Mouse (Mus musculus) lung, postnatal 14 days (tissue): ENCODE results near the gene Kif4.

Experiments
- DNase-seq: peaks from one replicate; pipeline ENCODE4 v3.0.0; 2021

Kif4 gene

DNA sequence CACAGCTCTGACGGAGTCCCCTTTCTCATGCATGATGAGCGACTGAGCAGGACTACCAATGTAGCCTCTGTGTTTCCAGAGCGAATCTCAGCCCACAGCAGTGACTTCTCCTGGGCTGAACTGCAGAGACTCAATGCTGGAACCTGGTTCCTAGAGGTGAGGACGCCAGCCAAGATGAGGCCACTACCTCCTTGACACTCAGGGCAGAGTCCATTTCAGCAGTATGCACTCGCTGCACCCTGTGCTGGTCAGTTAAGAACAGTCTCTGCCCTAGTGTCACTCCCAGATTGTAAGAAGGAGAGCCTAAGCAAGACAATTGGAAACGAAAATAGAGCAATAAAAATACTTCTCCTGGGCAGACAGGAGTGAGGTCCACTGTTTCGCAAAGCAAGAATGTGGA lies 108.8 kb downstream of the Kif4 start:
- DNase-seq, result no peak

DNA sequence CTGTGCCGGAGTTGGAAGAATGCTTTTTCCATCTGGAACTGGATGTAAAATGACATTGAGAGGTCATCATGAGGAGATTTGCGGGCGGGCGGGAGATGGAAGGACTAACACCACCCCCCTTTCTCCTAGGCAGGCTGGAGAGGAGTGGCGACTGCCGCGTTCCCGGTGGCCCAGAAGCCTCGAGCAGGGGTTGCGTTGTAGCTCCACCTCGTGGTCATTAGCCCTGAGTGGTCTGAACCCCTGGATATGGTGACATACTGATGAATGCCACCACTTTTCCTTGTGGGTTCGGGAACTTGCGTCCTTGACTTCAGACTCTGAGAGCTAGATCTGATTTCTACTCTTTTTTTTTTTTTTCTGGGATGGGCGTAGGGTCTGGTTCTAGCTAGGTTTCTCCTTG lies 113.4 kb downstream of the Kif4 start:
- DNase-seq, result peak; percentile 73

DNA sequence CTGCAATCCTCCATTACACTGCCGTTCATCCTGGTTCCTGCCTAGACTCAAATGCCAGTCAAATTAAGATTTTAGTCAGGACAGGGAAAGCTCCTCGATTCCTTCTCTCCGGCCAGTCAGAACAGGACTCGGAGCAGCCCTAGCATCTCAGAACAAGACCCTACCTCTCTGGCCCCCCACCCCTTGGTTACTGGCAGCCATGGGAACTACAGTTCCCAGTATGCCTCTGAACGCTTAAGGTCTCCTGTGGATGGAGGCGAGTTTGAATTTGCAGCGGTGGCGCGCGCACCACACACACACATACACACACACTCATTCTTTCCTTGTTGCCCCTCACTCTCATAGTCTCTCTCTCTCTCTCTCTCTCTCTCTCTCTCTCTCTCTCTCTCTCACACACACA lies 113.9 kb downstream of the Kif4 start:
- no peak for DNase-seq

DNA sequence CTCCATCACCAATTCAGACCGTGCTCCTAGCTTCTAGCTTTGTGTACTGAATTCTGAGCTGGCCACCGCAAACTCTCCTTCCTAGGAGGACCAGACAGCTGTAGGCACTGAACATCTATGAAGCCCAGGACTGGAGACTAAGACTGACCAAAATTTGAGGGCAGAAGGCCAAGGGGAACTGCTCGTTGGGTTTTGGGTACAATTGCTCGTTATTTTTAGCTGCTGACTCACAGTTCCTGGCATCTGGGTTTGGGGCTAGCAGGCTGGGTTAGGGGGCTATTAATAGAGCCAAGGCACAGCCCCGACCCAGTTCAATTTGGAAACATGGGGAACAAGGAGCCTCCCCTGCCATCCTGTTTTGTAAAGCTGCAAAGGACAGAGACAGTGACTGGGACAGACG lies 115.2 kb downstream of the Kif4 start:
- DNase-seq, result peak; percentile 12

DNA sequence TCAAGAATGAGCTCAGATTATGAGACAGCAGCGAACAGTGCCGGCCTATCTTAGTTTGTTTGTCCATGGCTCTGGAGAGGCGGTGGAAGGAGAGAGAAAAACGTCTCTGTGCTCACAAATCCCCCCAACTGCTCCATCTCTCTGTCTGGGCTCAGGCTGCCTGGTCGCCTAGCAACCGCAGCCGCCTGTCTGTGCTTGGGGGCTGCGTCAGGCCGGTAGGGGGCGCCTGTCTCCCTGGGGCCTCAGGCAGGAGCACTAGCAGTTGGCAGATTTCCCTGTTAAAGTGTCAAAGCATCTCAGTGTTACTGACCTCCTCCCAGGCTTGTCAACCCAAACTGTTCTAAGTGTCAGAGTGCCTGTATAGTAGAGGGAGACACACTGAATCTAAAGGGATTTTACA lies 116.4 kb downstream of the Kif4 start:
- peak; percentile 60 for DNase-seq

DNA sequence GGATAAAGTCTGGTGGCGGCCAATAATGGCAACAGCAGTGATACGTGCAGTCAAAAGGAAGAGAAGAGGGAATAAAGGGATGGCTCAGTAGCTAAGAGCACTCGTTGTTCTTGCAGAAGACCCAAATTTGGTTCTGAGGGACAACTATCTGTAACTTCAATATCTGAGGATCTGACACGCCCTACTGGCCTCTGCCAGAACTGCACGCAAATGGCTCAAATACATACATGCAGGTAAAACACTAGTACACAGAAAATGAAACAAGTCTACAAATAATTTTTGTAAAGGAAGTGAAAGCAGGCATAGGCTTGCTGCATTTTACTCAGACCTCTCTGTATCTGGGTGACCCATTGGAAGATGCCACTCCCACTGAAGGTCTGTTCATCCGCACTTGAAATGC lies 140.3 kb downstream of the Kif4 start:
- no peak for DNase-seq

DNA sequence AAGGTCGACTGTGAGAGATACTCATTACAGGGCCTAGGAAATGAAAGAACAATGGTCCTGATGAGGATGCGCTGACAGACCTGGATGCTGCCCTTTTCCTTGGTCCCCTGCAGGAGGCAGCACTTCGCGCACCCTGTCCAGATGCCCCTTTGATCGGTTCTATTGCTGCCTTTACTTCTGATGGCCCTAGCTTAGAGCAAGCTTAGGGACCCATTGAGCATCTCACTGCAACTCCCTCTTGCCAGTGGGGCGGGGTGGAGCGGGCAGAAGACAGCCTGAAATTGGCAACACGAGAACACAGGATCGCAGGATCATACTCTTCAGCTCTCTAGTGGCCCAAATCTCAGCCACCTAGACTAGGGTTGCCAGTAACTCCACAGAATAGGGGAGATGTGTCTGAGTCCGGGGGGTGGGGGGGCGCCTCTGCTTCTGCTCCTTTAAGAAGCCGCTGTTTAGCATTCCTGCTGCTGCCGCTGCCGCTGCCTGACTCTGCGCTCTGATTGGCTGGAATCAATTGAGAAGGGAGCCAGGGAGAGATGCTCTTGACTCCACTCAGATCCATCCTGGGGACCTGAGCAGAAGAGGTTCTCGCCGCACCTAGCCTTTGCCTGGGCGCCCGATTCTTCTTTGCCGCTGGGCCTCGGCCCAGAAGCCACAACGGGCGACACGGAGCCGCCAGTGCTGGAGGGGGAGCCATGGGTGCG lies 141.8 kb downstream of the Kif4 start, which contains the start of gene Dlg3:
Dlg3 (plus strand) TSS at position 542 of the 704 bp plus-strand sequence.
- peak; percentile 19 for DNase-seq

DNA sequence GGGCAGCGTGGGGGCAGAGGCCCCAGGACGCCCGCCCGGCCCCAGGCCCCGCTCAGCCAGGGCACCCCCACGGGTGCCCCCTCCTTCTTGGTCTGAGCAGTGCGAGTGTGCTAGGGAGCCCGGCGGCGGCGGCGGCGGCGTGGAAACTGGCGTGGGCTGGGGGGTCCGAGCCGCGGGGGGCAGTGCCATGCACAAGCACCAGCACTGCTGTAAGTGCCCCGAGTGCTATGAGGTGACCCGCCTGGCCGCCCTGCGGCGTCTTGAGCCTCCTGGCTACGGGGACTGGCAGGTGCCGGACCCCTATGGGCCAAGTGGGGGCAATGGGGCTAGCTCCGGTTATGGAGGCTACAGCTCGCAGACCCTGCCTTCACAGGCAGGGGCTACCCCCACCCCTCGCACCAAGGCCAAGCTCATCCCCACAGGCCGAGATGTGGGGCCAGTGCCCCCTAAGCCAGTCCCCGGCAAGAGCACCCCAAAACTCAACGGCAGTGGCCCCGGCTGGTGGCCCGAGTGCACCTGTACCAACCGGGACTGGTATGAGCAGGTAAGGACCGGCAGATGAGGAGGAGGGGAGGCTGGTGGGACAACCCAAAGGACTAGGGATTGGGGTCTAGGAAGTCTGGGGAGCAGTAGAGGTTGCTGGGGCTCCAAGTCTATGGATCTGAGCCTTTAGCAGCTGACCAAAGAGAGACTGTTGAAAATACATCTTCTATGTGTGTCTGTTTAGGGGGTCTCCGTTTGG lies 142.5 kb downstream of the Kif4 start:
- no peak for DNase-seq

DNA sequence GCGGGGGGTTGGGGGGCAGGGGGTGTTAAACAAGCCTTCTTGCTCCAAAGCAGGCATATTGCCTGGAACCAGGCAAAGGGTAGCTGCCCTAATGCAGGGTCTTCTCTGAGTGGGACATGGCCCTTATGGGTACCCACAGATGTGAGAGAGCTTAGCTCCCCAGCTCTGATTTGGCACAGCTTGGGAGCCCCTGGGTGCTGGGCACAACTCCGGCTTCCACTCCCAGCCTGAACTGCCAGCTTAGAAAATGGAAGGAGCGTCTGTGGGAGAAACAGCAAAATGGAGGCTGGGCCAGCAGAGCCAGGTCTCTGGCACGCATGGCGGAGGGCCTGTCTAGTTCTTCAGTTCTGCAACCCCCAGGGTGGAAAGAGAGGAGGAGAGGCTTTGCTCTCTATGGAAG lies 143.7 kb downstream of the Kif4 start:
- DNase-seq, result no peak

DNA sequence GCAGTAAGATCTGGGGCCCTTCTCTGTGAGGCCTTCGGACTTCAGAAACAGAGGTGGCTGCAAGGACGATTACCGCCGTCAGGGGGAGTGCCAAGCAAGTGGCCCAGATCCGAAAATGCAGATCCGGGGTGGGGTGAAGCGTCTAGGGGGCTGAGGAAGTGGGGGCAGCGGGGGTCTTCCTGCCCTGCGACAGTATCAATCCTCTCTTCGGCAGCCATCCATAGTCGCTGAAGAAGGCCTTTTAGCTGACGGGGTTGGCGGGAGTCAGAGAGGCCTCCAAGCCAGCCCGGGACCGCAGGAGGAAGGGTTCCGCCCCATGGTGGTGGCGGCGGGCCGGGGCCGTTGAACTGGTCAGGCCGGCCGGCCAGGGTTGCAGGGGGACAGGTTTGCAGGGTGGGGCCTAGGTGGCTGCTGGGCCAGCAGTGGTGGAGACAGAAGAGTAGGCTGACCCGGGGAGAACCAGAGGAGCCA lies 148.8 kb downstream of the Kif4 start:
- peak; percentile 76 for DNase-seq

DNA sequence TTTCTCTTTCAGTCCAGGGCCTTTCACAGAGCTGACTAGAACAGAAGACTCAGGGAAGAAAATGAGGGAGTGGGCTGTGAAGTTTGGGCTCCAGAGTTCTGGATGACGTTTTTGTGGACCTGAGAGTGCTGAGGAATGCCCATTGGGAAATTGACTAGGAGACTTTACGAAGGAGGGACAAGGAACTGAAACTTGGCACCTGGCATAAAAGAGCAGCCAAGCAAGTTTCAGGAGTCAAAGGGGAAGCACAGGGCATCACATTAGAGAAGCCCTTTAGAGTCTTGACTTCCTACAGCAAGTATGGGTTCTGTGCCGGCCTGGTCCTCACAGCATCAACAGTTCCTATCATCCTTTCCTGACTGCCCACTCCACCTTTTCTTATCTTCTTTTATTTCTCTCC lies 149.9 kb downstream of the Kif4 start:
- no peak for DNase-seq

DNA sequence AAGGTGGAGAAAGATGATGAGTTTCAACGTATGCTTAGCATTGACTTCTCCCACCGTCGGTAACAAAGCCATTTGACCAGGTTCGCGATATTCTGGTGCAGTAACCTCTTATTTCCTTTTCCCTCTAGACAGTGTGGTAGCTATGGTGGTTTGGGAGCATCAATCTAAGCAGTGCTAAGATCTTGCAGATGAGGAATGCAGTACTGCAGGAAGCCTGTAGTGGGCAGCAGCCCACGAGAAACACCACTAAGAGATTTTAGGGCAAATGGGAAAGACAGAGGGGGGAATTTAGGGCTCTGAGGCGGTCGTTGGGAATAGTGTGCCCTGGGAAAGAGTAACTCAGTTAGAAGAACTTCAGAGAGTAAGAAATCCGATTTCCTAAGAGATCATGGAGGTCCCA lies 151.0 kb downstream of the Kif4 start:
- DNase-seq, result peak; percentile 58
